Mouse (Mus musculus): ENCODE data around the gene Ttll8. TPM values are rescaled to one million over a fixed set of nuclear protein-coding genes. Genes with fewer than 3 reads are reported as not detected.

Gene Ttll8
- polyA plus RNA-seq, 1 experiment, result 0.03 TPM

GRCm38 (mm10) chr15:88883342-88883741 lies 70.9 kb downstream of the Ttll8 start:
- TF ChIP-seq POLR2A (IDR thresholded peaks at IDR 0.05; ENCODE audit: low read depth, low read length) (no peak), CTCF (conservative IDR thresholded peaks at IDR 0.05; ENCODE audit: insufficient read depth, insufficient read length, low read depth, low read length) (no peak)
- H3K4me3 ChIP-seq (ENCODE audit: insufficient read depth, low read depth, low read length), result no peak overlapping the region
- no peaks in the 10 kb centered on the region for H3K36me3 ChIP-seq (ENCODE audit: control insufficient read depth, insufficient read depth, low read length)
- WGBS, result 92% methylated on average over 9 of the region's 9 CpGs
- H3K27me3 ChIP-seq (replicated peaks; ENCODE audit: control insufficient read depth, insufficient read depth, low read length), result no peaks in the 10 kb centered on the region
- H3K4me1 ChIP-seq (ENCODE audit: control insufficient read depth, insufficient read depth, low read length), result no peaks in the 10 kb centered on the region
- no peak overlapping the region for H3K27ac ChIP-seq (ENCODE audit: insufficient read depth, low read depth, low read length)
- no peak for DNase-seq

GRCm38 (mm10) chr15:88882851-88883250 lies 71.4 kb downstream of the Ttll8 start:
- H3K27ac ChIP-seq (ENCODE audit: insufficient read depth, low read depth, low read length), result no peak overlapping the region
- H3K4me1 ChIP-seq (ENCODE audit: control insufficient read depth, insufficient read depth, low read length), result no peaks in the 10 kb centered on the region
- no peak for TF ChIP-seq CTCF (conservative IDR thresholded peaks at IDR 0.05; ENCODE audit: insufficient read depth, insufficient read length, low read depth, low read length)
- no peak for TF ChIP-seq POLR2A (IDR thresholded peaks at IDR 0.05; ENCODE audit: low read depth, low read length)
- no peak for DNase-seq
- no peaks in the 10 kb centered on the region for H3K27me3 ChIP-seq (replicated peaks; ENCODE audit: control insufficient read depth, insufficient read depth, low read length)
- WGBS, result 52% methylated on average over 4 of the region's 4 CpGs
- no peaks in the 10 kb centered on the region for H3K36me3 ChIP-seq (ENCODE audit: control insufficient read depth, insufficient read depth, low read length)
- no peak overlapping the region for H3K4me3 ChIP-seq (ENCODE audit: insufficient read depth, low read depth, low read length)

- no peak for TF ChIP-seq CTCF (conservative IDR thresholded peaks at IDR 0.05; ENCODE audit: insufficient read depth, insufficient read length, low read depth, low read length)
- no peak for TF ChIP-seq POLR2A (IDR thresholded peaks at IDR 0.05; ENCODE audit: low read depth, low read length)
- WGBS, result 76% methylated on average over 22 of the region's 22 CpGs
- H3K27me3 ChIP-seq (replicated peaks; ENCODE audit: control insufficient read depth, insufficient read depth, low read length), result no peaks in the 10 kb centered on the region
These were observed 72.8 kb downstream of the Ttll8 start for GRCm38 (mm10) chr15:88881253-88882044.

GRCm38 (mm10) chr15:88877021-88877400 lies 77.2 kb downstream of the Ttll8 start:
- WGBS, result 88% methylated on average over 10 of the region's 10 CpGs
- DNase-seq, result no peak

More at GRCm38 (mm10) chr15:88881253-88882044, 72.8 kb downstream of the Ttll8 start:
- Histone ChIP-seq H3K27ac (ENCODE audit: insufficient read depth, low read depth, low read length) (no peak overlapping the region), H3K4me3 (ENCODE audit: insufficient read depth, low read depth, low read length) (no peak overlapping the region), H3K36me3 (ENCODE audit: control insufficient read depth, insufficient read depth, low read length) (no peaks in the 10 kb centered on the region), H3K4me1 (ENCODE audit: control insufficient read depth, insufficient read depth, low read length) (peaks cover 4% of the 10 kb centered on the region; the same call in 1 of the 2 replicates)
- no peak for DNase-seq

GRCm38 (mm10) chr15:88876155-88877020 lies 77.8 kb downstream of the Ttll8 start:
- Histone ChIP-seq H3K4me1 (ENCODE audit: control insufficient read depth, insufficient read depth, low read length) (peaks cover 16% of the 10 kb centered on the region), H3K4me3 (ENCODE audit: insufficient read depth, low read depth, low read length) (peak overlapping the region; percentile 8; the same call in 1 of the 2 replicates), H3K27me3 (replicated peaks; ENCODE audit: control insufficient read depth, insufficient read depth, low read length) (no peaks in the 10 kb centered on the region), H3K27ac (ENCODE audit: insufficient read depth, low read depth, low read length) (peak overlapping the region; percentile 94), H3K36me3 (ENCODE audit: control insufficient read depth, insufficient read depth, low read length) (no peaks in the 10 kb centered on the region)
- 8% methylated on average over 28 of the region's 28 CpGs for WGBS
- DNase-seq, result peak; percentile 91
- no peak for TF ChIP-seq POLR2A (IDR thresholded peaks at IDR 0.05; ENCODE audit: low read depth, low read length)
- peak; percentile 83 for TF ChIP-seq CTCF (conservative IDR thresholded peaks at IDR 0.05; ENCODE audit: insufficient read depth, insufficient read length, low read depth, low read length)

More at GRCm38 (mm10) chr15:88877021-88877400, 77.2 kb downstream of the Ttll8 start:
- Histone ChIP-seq H3K4me1 (ENCODE audit: control insufficient read depth, insufficient read depth, low read length) (peaks cover 16% of the 10 kb centered on the region), H3K27me3 (replicated peaks; ENCODE audit: control insufficient read depth, insufficient read depth, low read length) (no peaks in the 10 kb centered on the region), H3K4me3 (ENCODE audit: insufficient read depth, low read depth, low read length) (no peak overlapping the region), H3K27ac (ENCODE audit: insufficient read depth, low read depth, low read length) (peak overlapping the region; percentile 28; the same call in 1 of the 2 replicates), H3K36me3 (ENCODE audit: control insufficient read depth, insufficient read depth, low read length) (no peaks in the 10 kb centered on the region)
- TF ChIP-seq CTCF (conservative IDR thresholded peaks at IDR 0.05; ENCODE audit: insufficient read depth, insufficient read length, low read depth, low read length) (no peak), POLR2A (IDR thresholded peaks at IDR 0.05; ENCODE audit: low read depth, low read length) (no peak)

GRCm38 (mm10) chr15:88875625-88876081 lies 78.6 kb downstream of the Ttll8 start:
- TF ChIP-seq CTCF (conservative IDR thresholded peaks at IDR 0.05; ENCODE audit: insufficient read depth, insufficient read length, low read depth, low read length) (no peak), POLR2A (IDR thresholded peaks at IDR 0.05; ENCODE audit: low read depth, low read length) (no peak)
- 20% methylated on average over 10 of the region's 10 CpGs for WGBS
- no peak overlapping the region for H3K4me3 ChIP-seq (ENCODE audit: insufficient read depth, low read depth, low read length)

More at GRCm38 (mm10) chr15:88875625-88876081, 78.6 kb downstream of the Ttll8 start:
- peak; percentile 97 for DNase-seq
- H3K27me3 ChIP-seq (replicated peaks; ENCODE audit: control insufficient read depth, insufficient read depth, low read length), result no peaks in the 10 kb centered on the region
- H3K36me3 ChIP-seq (ENCODE audit: control insufficient read depth, insufficient read depth, low read length), result no peaks in the 10 kb centered on the region
- peak overlapping the region; percentile 94 for H3K27ac ChIP-seq (ENCODE audit: insufficient read depth, low read depth, low read length)
- H3K4me1 ChIP-seq (ENCODE audit: control insufficient read depth, insufficient read depth, low read length), result peaks cover 17% of the 10 kb centered on the region

All from kidney, adult 2 months (tissue).